Mouse (Mus musculus) liver, embryonic 16.5 days (tissue): ENCODE results near the gene Gnat1. TPM values are rescaled to one million over a fixed set of nuclear protein-coding genes. Genes with fewer than 3 reads are reported as not detected.

Experiments
- ATAC-seq: fragments of 200-750 bp; cut with Nextera tagmentation; 2 replicates; pipeline ENCODE4 v1.8.0; 2017; ENCODE audit warnings: low read depth, mild to moderate bottlenecking, moderate number of reproducible peaks, moderate library complexity
- H3K27ac ChIP-seq: fragments of 300-500 bp; sonication (generic); 2 replicates; pipeline ENCODE4 v1.5.1; 2014; ENCODE audit warnings: mild to moderate bottlenecking, low read length
- H3K27me3 ChIP-seq: fragments of 300-500 bp; sonication (generic); 2 replicates; pipeline ENCODE4 v1.6.1; 2014; ENCODE audit warnings: low read depth, low read length, mixed read lengths; ENCODE audit not compliant: control insufficient read depth, insufficient read depth
- H3K36me3 ChIP-seq: fragments of 300-500 bp; sonication (generic); 2 replicates; pipeline ENCODE4 v1.6.1; 2014; ENCODE audit warnings: mild to moderate bottlenecking; ENCODE audit not compliant: control insufficient read depth, insufficient read depth
- H3K4me1 ChIP-seq: fragments of 300-500 bp; sonication (generic); 2 replicates; pipeline ENCODE4 v1.6.1; 2014; ENCODE audit warnings: low read depth, low read length, mixed read lengths; ENCODE audit not compliant: control insufficient read depth
- H3K4me2 ChIP-seq: fragments of 300-500 bp; sonication (generic); 2 replicates; pipeline ENCODE4 v1.6.1; 2014; ENCODE audit warnings: low read depth, low read length, mixed read lengths
- H3K4me3 ChIP-seq: fragments of 300-500 bp; sonication (generic); 2 replicates; pipeline ENCODE4 v1.5.1; 2014; ENCODE audit warnings: low read depth, mild to moderate bottlenecking, low read length
- H3K9ac ChIP-seq: fragments of 300-500 bp; sonication (generic); 2 replicates; pipeline ENCODE4 v1.6.1; 2014; ENCODE audit warnings: low read depth, low read length
- H3K9me3 ChIP-seq: fragments of 300-500 bp; sonication (generic); replicated peaks from 2 replicates; pipeline ENCODE4 v1.6.1; 2016; ENCODE audit warnings: low read length; ENCODE audit not compliant: control insufficient read depth
- WGBS: fragments of 180-500 bp; shearing (Covaris S2); extraction: QIAGEN DNeasy Blood & Tissue Kit; methylation state at CpG from one replicate; pipeline ENCODE4 v1.1.7; 2014; ENCODE audit not compliant: insufficient replicate concordance; 5-methylcytosine and 5-hydroxymethylcytosine counted together
- polyA plus RNA-seq: library from polyadenylated mRNA; unstranded; fragments of >200 nt; fragmentation: Nextera tagmentation; extraction: Ambion mirVana; gene quantifications from 2 replicates; pipeline ENCODE4 v1.2.1, GENCODE M21; 2015

Gene Gnat1
- polyA plus RNA-seq, 1 experiment from 2014 or later: 1.1 TPM

DNA sequence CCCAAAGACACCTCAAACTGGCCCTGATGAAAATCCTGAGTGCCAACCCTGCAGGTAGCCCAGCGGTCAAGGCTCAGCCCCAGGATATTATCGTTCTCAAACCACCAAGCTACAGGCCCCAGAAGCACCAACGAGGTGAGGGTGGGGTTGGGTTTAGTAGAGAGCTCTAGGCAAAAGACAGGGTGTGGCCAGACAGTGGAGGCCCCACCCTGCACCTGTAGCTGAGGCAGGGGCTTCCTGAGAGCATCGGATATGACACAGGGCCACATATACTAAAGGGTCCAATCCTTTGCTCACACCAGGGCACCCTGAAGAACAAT is 50.1 kb downstream of the Gnat1 start:
- Histone ChIP-seq H3K9ac (peak overlapping the region; percentile 52; the same call in 1 of the 2 replicates), H3K4me1 (peaks cover 93% of the 10 kb centered on the region), H3K27me3 (no peaks in the 10 kb centered on the region), H3K9me3 (no peaks in the 10 kb centered on the region), H3K4me2 (peak overlapping the region; percentile 49), H3K36me3 (peaks cover 9% of the 10 kb centered on the region), H3K4me3 (0 out of 2 replicates have a peak overlapping the region, but pooled peaks have one; percentile 17), H3K27ac (peak overlapping the region; percentile 77)
- no peak for ATAC-seq
- WGBS: 9% methylated on average over 4 of the region's 4 CpGs

DNA sequence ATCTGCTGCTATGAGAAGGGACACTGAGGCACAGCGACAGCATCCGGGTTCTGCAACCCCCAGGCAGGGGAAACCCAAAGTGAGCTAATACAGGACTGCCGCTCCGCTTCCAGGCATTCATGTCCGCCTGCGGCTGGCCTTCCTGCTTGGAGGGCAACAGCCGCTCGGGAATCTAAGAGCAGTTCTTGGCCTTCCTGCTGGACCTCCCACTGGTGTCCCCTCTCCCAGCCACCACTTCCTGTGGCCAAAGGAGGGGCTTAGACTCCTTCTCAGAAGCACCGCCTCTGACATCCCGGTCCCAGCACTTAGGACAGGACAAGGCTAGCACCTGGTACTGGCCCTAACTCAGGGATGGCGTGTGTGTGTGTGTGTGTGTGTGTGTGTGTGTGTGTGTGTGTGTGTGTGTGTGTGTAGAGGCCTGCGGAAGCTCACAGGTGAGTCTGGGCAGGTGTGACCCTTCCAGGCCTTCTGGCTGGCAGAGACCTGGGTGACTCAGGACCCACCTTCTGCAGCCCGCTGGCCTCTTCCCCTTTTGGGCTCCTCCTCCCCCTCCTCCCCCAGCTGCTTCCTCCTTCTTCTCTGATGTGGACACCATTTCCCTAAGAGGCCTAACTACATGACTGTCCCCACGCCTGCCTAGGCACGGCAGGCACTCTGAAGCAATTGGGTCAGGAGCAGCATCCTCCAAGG is 50.6 kb downstream of the Gnat1 start:
- ATAC-seq: no peak
- Histone ChIP-seq H3K4me1 (peaks cover 89% of the 10 kb centered on the region), H3K9me3 (no peaks in the 10 kb centered on the region), H3K4me3 (peak overlapping the region; percentile 17; the same call in 1 of the 2 replicates), H3K36me3 (peaks cover 9% of the 10 kb centered on the region), H3K4me2 (peak overlapping the region; percentile 49), H3K27me3 (no peaks in the 10 kb centered on the region), H3K27ac (peak overlapping the region; percentile 77), H3K9ac (peak overlapping the region; percentile 52; the same call in 1 of the 2 replicates)
- 48% methylated on average over 15 of the region's 15 CpGs for WGBS

DNA sequence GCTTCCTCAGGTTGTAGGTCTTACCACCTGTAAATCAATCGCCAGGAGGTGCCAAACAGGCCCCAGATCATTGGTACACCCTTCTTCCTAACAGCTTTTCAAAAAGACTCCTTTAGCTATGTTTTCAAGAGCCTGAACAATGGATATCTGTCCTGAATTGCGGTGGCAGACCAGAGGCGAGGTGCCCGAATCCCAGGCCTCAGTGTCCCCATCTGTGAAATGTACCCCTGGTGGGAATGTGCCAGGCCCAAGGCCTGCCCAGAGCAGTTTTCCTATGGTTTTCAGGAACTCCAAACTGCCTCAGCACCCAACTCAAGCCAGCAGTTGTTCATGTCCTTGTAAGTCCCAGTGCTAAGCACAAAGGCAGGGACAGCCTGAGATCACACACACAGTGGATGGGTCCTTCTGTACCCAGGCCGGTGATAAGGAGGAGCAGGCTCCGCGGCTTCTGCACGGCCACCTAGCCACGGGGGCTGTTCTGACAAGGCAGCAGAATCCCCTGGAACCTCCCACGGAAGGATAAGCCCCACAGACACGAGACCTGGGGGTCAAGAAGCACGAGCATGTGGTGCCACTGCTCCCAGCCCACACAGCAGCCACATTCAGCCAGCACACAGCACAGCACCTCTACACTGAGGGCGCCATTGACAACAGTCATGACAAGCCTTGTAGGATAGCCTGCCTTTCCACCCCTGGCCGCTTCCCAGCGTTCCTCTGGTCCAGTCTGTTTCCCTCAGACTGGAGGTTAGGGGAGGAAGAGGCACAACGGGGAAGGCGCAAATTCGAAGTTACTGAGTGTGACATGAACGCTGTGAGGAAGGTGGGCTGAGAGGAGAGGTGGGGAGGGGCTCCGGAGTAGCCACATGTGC is 51.9 kb downstream of the Gnat1 start:
- Histone ChIP-seq H3K4me1 (peaks cover 79% of the 10 kb centered on the region), H3K9me3 (no peaks in the 10 kb centered on the region), H3K9ac (peak overlapping the region; percentile 22; the same call in 1 of the 2 replicates), H3K27me3 (no peaks in the 10 kb centered on the region), H3K4me2 (peak overlapping the region; percentile 21; the same call in 1 of the 2 replicates), H3K4me3 (no peak overlapping the region), H3K27ac (peak overlapping the region; percentile 55), H3K36me3 (peaks cover 9% of the 10 kb centered on the region)
- WGBS: 44% methylated on average over 20 of the region's 20 CpGs
- no peak for ATAC-seq

DNA sequence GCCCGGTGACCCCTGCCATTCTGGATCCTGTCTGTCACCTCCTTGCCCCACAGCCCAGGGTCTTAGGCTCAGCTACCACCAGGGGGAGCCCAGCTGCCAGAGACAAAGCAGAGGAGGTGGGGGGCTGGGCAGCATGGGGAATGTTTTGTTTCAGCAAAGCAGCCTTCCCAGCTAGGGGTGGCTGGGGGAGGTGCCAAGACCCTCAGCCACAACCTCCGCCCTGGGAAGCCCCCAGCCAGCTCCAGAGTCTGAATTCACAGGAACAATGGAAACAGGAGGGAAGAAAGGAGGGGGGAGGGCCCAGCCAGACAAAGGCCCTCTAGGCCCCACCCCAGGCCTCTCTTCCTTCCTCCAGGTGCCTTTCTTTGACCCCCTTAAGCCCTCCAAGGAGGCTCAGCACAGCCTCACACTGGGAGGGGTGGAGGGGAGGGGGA is 52.7 kb downstream of the Gnat1 start:
- Histone ChIP-seq H3K27me3 (no peaks in the 10 kb centered on the region), H3K9me3 (no peaks in the 10 kb centered on the region), H3K4me1 (peaks cover 72% of the 10 kb centered on the region), H3K4me3 (0 out of 2 replicates have a peak overlapping the region, but pooled peaks have one; percentile 6), H3K9ac (peak overlapping the region; percentile 36), H3K36me3 (peaks cover 12% of the 10 kb centered on the region), H3K4me2 (peak overlapping the region; percentile 21), H3K27ac (peak overlapping the region; percentile 55)
- 0% methylated on average over 2 of the region's 2 CpGs for WGBS
- ATAC-seq: peak; percentile 30

DNA sequence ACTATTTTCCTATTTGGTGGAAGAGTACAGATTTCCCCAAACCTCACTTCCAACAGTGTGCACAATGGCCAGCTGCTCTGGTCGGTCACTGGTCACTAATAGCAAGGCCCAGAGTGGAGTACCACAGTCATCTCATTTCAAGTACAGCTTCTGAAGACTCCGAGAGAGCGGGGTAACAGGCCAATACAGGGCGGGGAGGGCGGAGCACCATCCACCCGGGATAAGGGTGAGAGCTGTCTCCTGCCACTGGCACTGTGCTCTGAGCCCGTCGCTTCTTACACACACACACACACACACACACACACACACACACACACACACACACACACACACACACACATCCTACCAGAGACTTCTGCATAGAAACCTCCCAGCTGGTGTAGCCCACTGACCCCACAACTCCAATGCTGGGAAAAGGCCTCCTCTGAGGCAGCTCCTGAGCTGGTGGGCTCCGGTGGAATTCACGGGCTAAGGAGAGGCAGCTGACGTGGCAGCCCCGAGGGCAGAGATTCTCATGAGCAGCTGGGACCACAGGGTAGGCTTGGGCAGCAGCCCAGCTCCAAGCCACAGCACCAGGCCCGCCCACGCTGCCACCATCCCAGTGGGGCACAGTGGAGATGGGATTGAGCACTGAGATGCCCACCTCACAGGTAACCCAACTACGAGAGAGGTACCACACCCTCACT is 53.2 kb downstream of the Gnat1 start:
- Histone ChIP-seq H3K4me2 (peak overlapping the region; percentile 24), H3K4me3 (0 out of 2 replicates have a peak overlapping the region, but pooled peaks have one; percentile 6), H3K36me3 (peaks cover 12% of the 10 kb centered on the region), H3K9ac (peak overlapping the region; percentile 36), H3K27me3 (no peaks in the 10 kb centered on the region), H3K9me3 (no peaks in the 10 kb centered on the region), H3K4me1 (peaks cover 66% of the 10 kb centered on the region), H3K27ac (peak overlapping the region; percentile 30; the same call in 1 of the 2 replicates)
- ATAC-seq: peak; percentile 27; the same call in 1 of the 2 replicates
- WGBS: 42% methylated on average over 14 of the region's 15 CpGs

DNA sequence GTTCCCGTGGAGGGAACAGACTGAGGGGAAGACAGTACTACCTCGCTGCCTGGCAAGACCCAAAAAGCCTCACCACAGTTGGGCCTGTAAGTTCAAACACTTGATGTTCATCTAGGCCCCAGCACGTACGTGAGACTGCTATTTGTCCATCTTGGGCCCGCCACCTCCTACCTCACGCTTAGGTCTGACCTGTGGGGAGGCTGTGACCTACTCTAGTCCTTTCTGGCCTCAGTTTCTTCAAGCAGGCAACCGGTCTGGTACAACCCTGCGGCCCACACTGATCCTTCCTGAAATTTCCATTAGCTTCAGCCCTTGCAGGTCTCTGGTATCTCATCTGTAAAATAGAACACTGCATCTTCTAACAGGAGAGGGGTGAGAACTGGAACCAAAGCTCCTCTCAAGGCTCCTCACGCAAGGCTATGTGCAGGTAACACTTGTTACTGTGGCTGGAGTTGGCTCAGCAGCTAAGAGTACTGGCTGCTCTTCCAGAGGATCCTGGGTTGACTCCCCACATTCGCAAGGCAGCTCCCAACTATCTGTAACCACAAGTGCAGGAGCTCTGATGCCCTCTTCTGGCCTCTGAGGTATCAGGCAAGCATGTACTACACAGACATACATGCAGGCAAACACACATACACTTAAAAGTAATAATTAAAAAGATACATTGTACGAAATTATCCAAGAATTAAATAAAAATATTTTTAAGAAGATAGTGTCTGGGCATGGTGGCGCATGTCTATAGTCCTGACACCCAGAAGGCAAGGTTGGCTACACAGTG is 54.0 kb downstream of the Gnat1 start:
- ATAC-seq: no peak

DNA sequence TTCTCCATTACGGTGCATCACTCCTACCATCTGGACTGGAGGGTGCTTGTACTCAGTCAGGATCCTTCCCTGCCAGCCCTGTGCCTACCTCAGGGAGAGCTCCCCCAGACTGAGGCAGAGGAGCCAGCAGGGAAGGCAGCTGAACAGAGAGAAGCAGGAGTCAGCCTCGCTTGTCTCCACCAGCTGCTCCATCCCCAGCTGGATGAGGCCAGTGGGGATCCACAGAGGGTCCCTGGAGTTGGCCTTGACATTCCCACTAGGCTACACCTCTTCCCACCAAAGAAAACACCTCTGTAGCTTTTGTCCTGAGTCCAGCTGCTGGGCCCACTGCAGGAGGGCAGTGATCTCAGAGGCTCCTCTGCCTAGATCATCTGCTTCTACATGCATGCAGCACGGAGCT is 54.6 kb downstream of the Gnat1 start:
- Histone ChIP-seq H3K9ac (peak overlapping the region; percentile 6; the same call in 1 of the 2 replicates), H3K27me3 (no peaks in the 10 kb centered on the region), H3K36me3 (peaks cover 13% of the 10 kb centered on the region), H3K4me1 (peaks cover 53% of the 10 kb centered on the region), H3K4me2 (no peak overlapping the region), H3K9me3 (no peaks in the 10 kb centered on the region), H3K27ac (peak overlapping the region; percentile 31), H3K4me3 (no peak overlapping the region)
- WGBS: 74% methylated on average over 3 of the region's 3 CpGs
- no peak for ATAC-seq

More for the DNA sequence above, 54.0 kb downstream of the Gnat1 start:
- peak overlapping the region; percentile 31 for H3K27ac ChIP-seq
- 86% methylated on average over 12 of the region's 12 CpGs for WGBS
- H3K4me3 ChIP-seq: no peak overlapping the region
- H3K9ac ChIP-seq: peak overlapping the region; percentile 6; the same call in 1 of the 2 replicates
- no peaks in the 10 kb centered on the region for H3K27me3 ChIP-seq
- peaks cover 58% of the 10 kb centered on the region for H3K4me1 ChIP-seq
- H3K36me3 ChIP-seq: peaks cover 12% of the 10 kb centered on the region
- H3K4me2 ChIP-seq: 0 out of 2 replicates have a peak overlapping the region, but pooled peaks have one; percentile 24
- H3K9me3 ChIP-seq: no peaks in the 10 kb centered on the region

DNA sequence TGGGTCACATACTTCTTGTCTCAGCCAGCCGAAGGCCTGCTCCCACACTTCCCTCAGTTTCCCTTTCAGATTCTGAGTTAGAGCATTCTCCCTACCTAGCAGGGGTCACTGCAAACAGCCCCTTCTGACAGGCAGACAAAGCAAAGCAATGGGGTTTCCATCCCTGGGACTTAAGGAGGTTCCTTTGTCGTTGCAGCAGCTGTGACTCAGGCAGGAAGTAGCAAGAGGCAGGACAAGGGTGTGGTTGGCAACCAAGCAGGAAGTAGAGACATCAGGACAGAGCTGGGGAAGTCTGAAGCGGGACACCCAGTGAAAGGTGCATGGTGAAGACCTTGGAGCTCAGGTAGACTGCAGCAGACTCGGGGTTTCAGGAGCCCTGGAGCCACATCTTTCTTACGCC is 55.0 kb downstream of the Gnat1 start:
- 38% methylated on average over 5 of the region's 5 CpGs for WGBS
- peak overlapping the region; percentile 31 for H3K27ac ChIP-seq
- H3K4me2 ChIP-seq: no peak overlapping the region
- H3K9me3 ChIP-seq: no peaks in the 10 kb centered on the region
- peaks cover 53% of the 10 kb centered on the region for H3K4me1 ChIP-seq
- H3K27me3 ChIP-seq: no peaks in the 10 kb centered on the region
- ATAC-seq: no peak
- peak overlapping the region; percentile 6; the same call in 1 of the 2 replicates for H3K9ac ChIP-seq
- H3K4me3 ChIP-seq: no peak overlapping the region
- H3K36me3 ChIP-seq: peaks cover 16% of the 10 kb centered on the region
